Mouse (Mus musculus): ENCODE measurements around the gene Kdm4c. TPM values are rescaled to one million over a fixed set of nuclear protein-coding genes. Genes with fewer than 3 reads are reported as not detected.

The Kdm4c gene
- polyA plus RNA-seq, 1 experiment from 2014 or later: 6.2 TPM

- ATAC-seq (ENCODE audit: low FRiP score, low TSS enrichment): peak; percentile 88
- TF ChIP-seq EP300 (optimal IDR thresholded peaks at IDR 0.05) (no peak), CTCF (IDR thresholded peaks at IDR 0.05; ENCODE audit: low read depth) (peak; percentile 79)
- Histone ChIP-seq H3K9ac (ENCODE audit: low read length) (no peak overlapping the region), H3K4me3 (ENCODE audit: low read depth, low read length) (no peak overlapping the region), H3K4me2 (replicated peaks; ENCODE audit: low read depth) (no peak overlapping the region), H3K27me3 (ENCODE audit: control insufficient read depth, insufficient read depth, low read length) (no peaks in the 10 kb centered on the region), H3K36me3 (ENCODE audit: control insufficient read depth, insufficient read depth, low read length) (no peaks in the 10 kb centered on the region), H3K27ac (replicated peaks) (no peak overlapping the region), H3K4me1 (replicated peaks; ENCODE audit: control insufficient read depth, insufficient read depth) (no peaks in the 10 kb centered on the region), H3K9me3 (ENCODE audit: control insufficient read depth, low read length) (no peaks in the 10 kb centered on the region)
- WGBS: 53% methylated on average over 5 of the region's 5 CpGs
- DNase-seq (ENCODE audit: low spot score): peak; percentile 82
These were observed 10.9 kb upstream of the Kdm4c start for GRCm38 (mm10) chr4:74231405-74231804.

GRCm38 (mm10) chr4:74233534-74233933, 8.8 kb upstream of the Kdm4c start:
- Histone ChIP-seq H3K4me2 (replicated peaks; ENCODE audit: low read depth) (no peak overlapping the region), H3K4me1 (replicated peaks; ENCODE audit: control insufficient read depth, insufficient read depth) (no peaks in the 10 kb centered on the region), H3K27me3 (ENCODE audit: control insufficient read depth, insufficient read depth, low read length) (no peaks in the 10 kb centered on the region), H3K27ac (replicated peaks) (no peak overlapping the region), H3K36me3 (ENCODE audit: control insufficient read depth, insufficient read depth, low read length) (no peaks in the 10 kb centered on the region), H3K9ac (ENCODE audit: low read length) (no peak overlapping the region), H3K4me3 (ENCODE audit: low read depth, low read length) (no peak overlapping the region), H3K9me3 (ENCODE audit: control insufficient read depth, low read length) (no peaks in the 10 kb centered on the region)
- WGBS: 86% methylated on average over 3 of the region's 3 CpGs
- TF ChIP-seq CTCF (IDR thresholded peaks at IDR 0.05; ENCODE audit: low read depth) (no peak), EP300 (optimal IDR thresholded peaks at IDR 0.05) (no peak)
- ATAC-seq (ENCODE audit: low FRiP score, low TSS enrichment) (no peak), DNase-seq (ENCODE audit: low spot score) (no peak)

- DNase-seq (ENCODE audit: low spot score) (peak; percentile 97), ATAC-seq (ENCODE audit: low FRiP score, low TSS enrichment) (peak; percentile 99)
- Histone ChIP-seq H3K36me3 (ENCODE audit: control insufficient read depth, insufficient read depth, low read length) (no peaks in the 10 kb centered on the region), H3K4me3 (ENCODE audit: low read depth, low read length) (peak overlapping the region; percentile 97), H3K9me3 (ENCODE audit: control insufficient read depth, low read length) (no peaks in the 10 kb centered on the region), H3K27ac (replicated peaks) (peak overlapping the region; percentile 93), H3K4me2 (replicated peaks; ENCODE audit: low read depth) (peak overlapping the region; percentile 73), H3K27me3 (ENCODE audit: control insufficient read depth, insufficient read depth, low read length) (no peaks in the 10 kb centered on the region), H3K9ac (ENCODE audit: low read length) (peak overlapping the region; percentile 90), H3K4me1 (replicated peaks; ENCODE audit: control insufficient read depth, insufficient read depth) (no peaks in the 10 kb centered on the region)
- under 1% methylated on average over 63 of the region's 68 CpGs for WGBS
- TF ChIP-seq CTCF (IDR thresholded peaks at IDR 0.05; ENCODE audit: low read depth): peak; percentile 0; the same call in 1 of the 2 replicates
- no peak for TF ChIP-seq EP300 (optimal IDR thresholded peaks at IDR 0.05)
These were observed 9.3 kb downstream of the Kdm4c start for GRCm38 (mm10) chr4:74251348-74252244.

- H3K9ac ChIP-seq (ENCODE audit: low read length): peak overlapping the region; percentile 90
- TF ChIP-seq EP300 (optimal IDR thresholded peaks at IDR 0.05): no peak
- TF ChIP-seq CTCF (IDR thresholded peaks at IDR 0.05; ENCODE audit: low read depth): no peak
- peak overlapping the region; percentile 73 for H3K4me2 ChIP-seq (replicated peaks; ENCODE audit: low read depth)
- no peaks in the 10 kb centered on the region for H3K36me3 ChIP-seq (ENCODE audit: control insufficient read depth, insufficient read depth, low read length)
- H3K4me3 ChIP-seq (ENCODE audit: low read depth, low read length): peak overlapping the region; percentile 97
- WGBS: under 1% methylated on average over 46 of the region's 46 CpGs
- H3K27me3 ChIP-seq (ENCODE audit: control insufficient read depth, insufficient read depth, low read length): no peaks in the 10 kb centered on the region
- no peaks in the 10 kb centered on the region for H3K4me1 ChIP-seq (replicated peaks; ENCODE audit: control insufficient read depth, insufficient read depth)
- peak overlapping the region; percentile 93 for H3K27ac ChIP-seq (replicated peaks)
- DNase-seq (ENCODE audit: low spot score) (peak; percentile 62), ATAC-seq (ENCODE audit: low FRiP score, low TSS enrichment) (peak; percentile 46)
- no peaks in the 10 kb centered on the region for H3K9me3 ChIP-seq (ENCODE audit: control insufficient read depth, low read length)
These were observed 10.2 kb downstream of the Kdm4c start for GRCm38 (mm10) chr4:74252245-74253105.

- H3K4me1 ChIP-seq (replicated peaks; ENCODE audit: control insufficient read depth, insufficient read depth): no peaks in the 10 kb centered on the region
- ATAC-seq (ENCODE audit: low FRiP score, low TSS enrichment) (no peak), DNase-seq (ENCODE audit: low spot score) (no peak)
- no peaks in the 10 kb centered on the region for H3K36me3 ChIP-seq (ENCODE audit: control insufficient read depth, insufficient read depth, low read length)
- no peak overlapping the region for H3K9ac ChIP-seq (ENCODE audit: low read length)
- no peak overlapping the region for H3K4me3 ChIP-seq (ENCODE audit: low read depth, low read length)
- no peak overlapping the region for H3K4me2 ChIP-seq (replicated peaks; ENCODE audit: low read depth)
- no peaks in the 10 kb centered on the region for H3K27me3 ChIP-seq (ENCODE audit: control insufficient read depth, insufficient read depth, low read length)
- H3K27ac ChIP-seq (replicated peaks): no peak overlapping the region
- TF ChIP-seq CTCF (IDR thresholded peaks at IDR 0.05; ENCODE audit: low read depth) (no peak), EP300 (optimal IDR thresholded peaks at IDR 0.05) (no peak)
- H3K9me3 ChIP-seq (ENCODE audit: control insufficient read depth, low read length): no peaks in the 10 kb centered on the region
- 32% methylated on average over 5 of the region's 5 CpGs for WGBS
These were observed 15.6 kb downstream of the Kdm4c start for GRCm38 (mm10) chr4:74257882-74258281.

Data from stomach, postnatal 0 days (tissue).